Mouse (Mus musculus) embryonic facial prominence, embryonic 12.5 days (tissue): Measurements from ENCODE around the gene Adarb1. TPM values are rescaled to one million over a fixed set of nuclear protein-coding genes. Genes with fewer than 3 reads are reported as not detected.

Experiments
- ATAC-seq: fragments of 200-750 bp; cut with Nextera tagmentation; 2 replicates; pipeline ENCODE4 v1.8.0; 2017; ENCODE audit not compliant: insufficient number of reproducible peaks, insufficient read depth, low FRiP score, low TSS enrichment
- H3K27ac ChIP-seq: fragments of 300-500 bp; sonication (generic); 2 replicates; pipeline ENCODE4 v1.5.1; 2016; ENCODE audit warnings: mild to moderate bottlenecking
- H3K27me3 ChIP-seq: fragments of 300-500 bp; sonication (generic); 2 replicates; pipeline ENCODE4 v1.6.1; 2016; ENCODE audit warnings: mild to moderate bottlenecking, moderate library complexity
- H3K36me3 ChIP-seq: fragments of 300-500 bp; sonication (generic); 2 replicates; pipeline ENCODE4 v1.6.1; 2016; ENCODE audit warnings: mild to moderate bottlenecking
- H3K4me1 ChIP-seq: fragments of 300-500 bp; sonication (generic); 2 replicates; pipeline ENCODE4 v1.6.1; 2016
- H3K4me2 ChIP-seq: fragments of 300-500 bp; sonication (generic); replicated peaks from 2 replicates; pipeline ENCODE4 v1.6.1; 2016; ENCODE audit warnings: mild to moderate bottlenecking, moderate library complexity
- H3K4me3 ChIP-seq: fragments of 300-500 bp; sonication (generic); 2 replicates; pipeline ENCODE4 v1.5.1; 2016; ENCODE audit warnings: mild to moderate bottlenecking
- H3K9ac ChIP-seq: fragments of 300-500 bp; sonication (generic); 2 replicates; pipeline ENCODE4 v1.6.1; 2016; ENCODE audit warnings: mild to moderate bottlenecking, moderate library complexity
- H3K9me3 ChIP-seq: fragments of 300-500 bp; sonication (generic); 2 replicates; pipeline ENCODE4 v1.6.1; 2016; ENCODE audit warnings: mild to moderate bottlenecking, moderate library complexity
- WGBS: fragments of 180-500 bp; shearing (Covaris S2); methylation state at CpG from one replicate; pipeline ENCODE4 v1.1.7; 2016; 5-methylcytosine and 5-hydroxymethylcytosine counted together
- polyA plus RNA-seq: library from polyadenylated mRNA; unstranded; fragments of >200 nt; fragmentation: Nextera tagmentation; extraction: Ambion mirVana; gene quantifications from 2 replicates; pipeline ENCODE4 v1.2.1, GENCODE M21; 2016

The Adarb1 gene
- polyA plus RNA-seq, 1 experiment from 2014 or later: 6.6 TPM

DNA sequence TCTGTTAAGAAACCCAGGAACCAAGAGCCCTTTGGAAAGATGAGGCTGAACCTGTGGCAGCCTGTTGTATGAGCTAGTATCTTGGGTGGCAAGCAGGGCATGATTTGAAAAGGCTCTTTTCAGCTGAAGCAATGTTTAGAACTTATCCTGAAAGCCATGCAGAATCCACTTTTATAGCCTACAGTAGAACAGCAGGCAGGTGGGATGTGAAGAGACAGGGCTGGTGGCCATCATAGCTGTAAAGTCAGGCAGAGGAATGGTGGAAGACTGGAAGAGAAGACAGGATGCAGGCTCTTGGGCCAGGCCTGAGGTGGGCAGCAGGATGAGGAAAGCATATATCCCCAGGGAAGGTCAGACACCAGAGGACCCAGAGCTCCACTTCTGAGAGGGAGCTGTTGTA is 76.4 kb downstream of the Adarb1 start:
- Histone ChIP-seq H3K27ac (no peak overlapping the region), H3K9ac (no peak overlapping the region), H3K27me3 (0 out of 2 replicates have a peak, but pooled peaks cover 2% of the 10 kb centered on the region), H3K4me3 (no peak overlapping the region), H3K4me1 (0 out of 2 replicates have a peak, but pooled peaks cover 5% of the 10 kb centered on the region), H3K36me3 (no peaks in the 10 kb centered on the region), H3K4me2 (no peak overlapping the region), H3K9me3 (no peaks in the 10 kb centered on the region)
- no peak for ATAC-seq

DNA sequence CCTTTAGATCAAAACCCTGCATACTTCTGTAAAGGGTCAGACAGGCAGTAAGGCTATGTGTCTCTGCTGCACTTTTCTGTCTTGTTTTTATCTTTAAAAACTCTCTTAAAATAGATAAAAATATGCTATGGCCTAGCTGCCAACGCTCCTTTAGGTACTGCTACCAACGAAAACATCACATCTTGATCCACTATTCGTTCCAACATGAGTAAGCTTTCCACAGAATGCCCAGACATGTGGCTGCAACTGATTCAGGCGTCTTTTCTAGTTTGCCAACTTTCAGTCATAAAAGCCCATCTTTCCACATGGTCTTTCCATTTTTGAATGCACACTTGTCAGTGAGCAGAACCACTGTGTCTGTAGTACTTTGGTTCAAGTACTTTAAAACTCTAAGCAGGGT is 77.0 kb downstream of the Adarb1 start:
- Histone ChIP-seq H3K4me2 (no peak overlapping the region), H3K27ac (no peak overlapping the region), H3K9me3 (no peaks in the 10 kb centered on the region), H3K4me1 (0 out of 2 replicates have a peak, but pooled peaks cover 5% of the 10 kb centered on the region), H3K4me3 (no peak overlapping the region), H3K9ac (no peak overlapping the region), H3K27me3 (0 out of 2 replicates have a peak, but pooled peaks cover 2% of the 10 kb centered on the region), H3K36me3 (no peaks in the 10 kb centered on the region)
- ATAC-seq: no peak
- WGBS: 85% methylated on average over 4 of the region's 4 CpGs

DNA sequence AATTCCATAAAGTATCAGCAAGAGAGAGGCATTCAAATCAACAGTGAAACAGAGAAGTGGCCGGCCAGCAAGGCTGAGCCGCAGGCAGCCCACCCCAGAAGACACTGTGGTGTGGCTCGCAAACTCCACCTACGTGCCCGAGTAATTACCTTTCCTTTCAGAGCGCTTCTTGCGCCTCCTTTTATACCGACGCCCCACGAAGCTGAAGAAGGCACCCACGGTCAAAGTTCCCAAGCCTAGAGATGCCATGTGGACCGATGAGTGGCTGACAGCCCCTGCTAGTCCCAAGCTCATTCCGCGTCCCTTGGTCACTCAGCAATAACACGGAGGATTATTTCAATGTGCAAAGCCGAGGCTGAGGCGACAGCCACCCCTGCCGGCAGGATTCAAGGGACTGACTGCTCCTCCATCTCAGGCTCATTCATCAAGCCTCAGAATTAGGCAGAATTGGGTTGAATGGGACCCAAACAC is 78.2 kb downstream of the Adarb1 start:
- no peaks in the 10 kb centered on the region for H3K9me3 ChIP-seq
- peak overlapping the region; percentile 24; the same call in 1 of the 2 replicates for H3K9ac ChIP-seq
- H3K4me1 ChIP-seq: 0 out of 2 replicates have a peak, but pooled peaks cover 9% of the 10 kb centered on the region
- H3K4me3 ChIP-seq: peak overlapping the region; percentile 37
- ATAC-seq: no peak
- no peak overlapping the region for H3K27ac ChIP-seq
- 11% methylated on average over 18 of the region's 18 CpGs for whole genome bisulfite sequencing
- peak overlapping the region; percentile 70 for H3K4me2 ChIP-seq
- H3K36me3 ChIP-seq: no peaks in the 10 kb centered on the region
- H3K27me3 ChIP-seq: 0 out of 2 replicates have a peak, but pooled peaks cover 2% of the 10 kb centered on the region

DNA sequence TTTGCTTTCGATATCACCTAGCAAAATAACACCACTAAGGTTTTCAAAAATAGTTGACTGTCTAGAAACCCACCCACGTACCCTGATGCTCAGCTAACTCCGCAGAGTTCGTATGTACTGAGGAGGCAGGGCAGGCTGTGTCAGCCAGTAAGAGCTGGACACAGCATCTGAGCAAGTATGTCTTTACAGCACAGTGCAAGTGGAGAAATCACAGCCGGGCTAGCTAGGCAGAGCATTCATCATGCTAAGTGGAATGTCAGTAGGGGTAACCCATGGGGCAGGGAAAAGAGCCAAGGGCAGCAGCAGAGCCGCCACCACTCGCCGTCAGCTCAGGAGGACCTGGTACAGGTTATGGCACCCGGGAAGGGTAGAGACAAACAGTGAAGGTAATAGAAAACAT is 84.6 kb downstream of the Adarb1 start:
- Histone ChIP-seq H3K9ac (no peak overlapping the region), H3K27me3 (0 out of 2 replicates have a peak, but pooled peaks cover under 1% of the 10 kb centered on the region), H3K27ac (no peak overlapping the region), H3K4me1 (0 out of 2 replicates have a peak, but pooled peaks cover 6% of the 10 kb centered on the region), H3K9me3 (no peaks in the 10 kb centered on the region), H3K4me2 (no peak overlapping the region), H3K4me3 (no peak overlapping the region), H3K36me3 (no peaks in the 10 kb centered on the region)
- ATAC-seq: no peak
- 74% methylated on average over 9 of the region's 9 CpGs for WGBS

DNA sequence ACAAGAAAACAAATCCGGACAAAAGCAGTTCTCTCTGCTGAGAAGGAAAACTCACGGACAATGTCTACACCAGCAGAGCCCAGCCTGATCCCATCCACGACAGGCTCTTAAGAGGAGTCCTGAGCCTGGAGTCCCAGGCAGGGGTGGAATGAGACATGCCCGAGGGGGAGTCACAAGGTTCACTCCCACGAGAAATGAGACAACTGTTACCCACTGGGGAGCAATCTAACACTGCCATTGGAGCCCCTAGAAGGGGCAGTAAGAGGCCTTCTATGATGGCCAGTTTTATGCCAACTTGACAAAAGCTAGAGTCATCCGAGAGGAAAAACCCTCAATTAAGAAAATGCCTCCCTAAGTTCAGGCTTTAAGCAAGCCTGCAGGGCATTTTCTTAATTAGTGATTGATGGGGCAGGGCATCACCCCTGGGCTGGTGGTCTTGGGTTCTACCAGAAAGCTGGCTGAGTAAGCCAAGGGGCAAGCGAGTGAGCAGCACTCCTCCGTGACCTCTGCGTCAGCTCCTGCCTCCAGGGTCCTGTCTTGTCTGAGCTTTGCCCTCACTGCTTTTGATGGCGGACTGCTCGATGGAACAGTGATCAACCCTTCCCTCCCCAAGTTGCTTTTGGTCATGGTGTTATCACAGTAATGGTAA is 88.5 kb downstream of the Adarb1 start:
- 59% methylated on average over 11 of the region's 11 CpGs for WGBS
- no peaks in the 10 kb centered on the region for H3K36me3 ChIP-seq
- no peak overlapping the region for H3K4me2 ChIP-seq
- no peaks in the 10 kb centered on the region for H3K27me3 ChIP-seq
- no peaks in the 10 kb centered on the region for H3K4me1 ChIP-seq
- no peak for ATAC-seq
- H3K4me3 ChIP-seq: no peak overlapping the region
- H3K27ac ChIP-seq: no peak overlapping the region
- no peak overlapping the region for H3K9ac ChIP-seq
- no peaks in the 10 kb centered on the region for H3K9me3 ChIP-seq

DNA sequence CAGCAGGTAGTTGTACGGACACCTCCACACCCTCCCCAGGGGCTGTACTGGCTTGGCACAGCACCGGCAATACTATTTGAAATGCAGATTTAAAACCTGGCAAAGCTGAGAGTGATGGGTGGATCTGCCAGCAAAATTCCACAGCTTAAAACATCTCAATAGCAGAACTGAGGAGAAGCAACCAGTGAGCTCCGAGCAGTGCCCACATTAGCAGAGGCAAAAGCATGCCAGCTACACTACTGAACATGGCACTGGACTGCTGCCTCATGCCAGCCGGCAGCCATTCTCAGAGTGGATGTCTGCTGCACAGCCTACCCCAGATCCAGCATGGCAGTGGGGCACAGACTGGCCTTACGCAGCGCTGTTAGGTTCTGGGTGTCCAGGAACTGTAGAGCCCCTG is 93.4 kb downstream of the Adarb1 start:
- WGBS: 89% methylated on average over 6 of the region's 6 CpGs
- H3K27ac ChIP-seq: no peak overlapping the region
- no peak overlapping the region for H3K9ac ChIP-seq
- ATAC-seq: no peak
- H3K4me3 ChIP-seq: no peak overlapping the region
- H3K4me2 ChIP-seq: no peak overlapping the region
- H3K27me3 ChIP-seq: no peaks in the 10 kb centered on the region
- no peaks in the 10 kb centered on the region for H3K4me1 ChIP-seq
- H3K36me3 ChIP-seq: no peaks in the 10 kb centered on the region
- H3K9me3 ChIP-seq: no peaks in the 10 kb centered on the region

DNA sequence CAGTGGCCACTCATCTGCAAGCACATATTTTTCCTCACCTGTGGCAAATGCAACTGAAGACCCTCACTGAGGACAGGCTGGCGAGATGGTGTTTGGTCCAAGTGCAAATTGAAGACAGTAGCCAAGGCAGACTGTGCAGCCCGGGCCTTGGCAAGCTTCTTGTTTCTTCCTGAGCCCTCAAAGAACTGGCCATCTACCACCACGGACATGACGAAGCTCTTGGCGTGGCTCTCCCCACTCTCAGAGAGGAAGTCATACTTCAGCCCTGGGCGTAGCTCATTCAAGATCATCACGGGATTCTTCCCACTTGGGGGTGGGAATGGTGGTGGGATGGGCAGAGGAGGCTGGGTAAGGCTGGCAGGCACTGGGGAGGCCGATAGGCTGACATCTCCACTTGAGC is 96.5 kb downstream of the Adarb1 start:
- no peaks in the 10 kb centered on the region for H3K9me3 ChIP-seq
- ATAC-seq: no peak
- no peaks in the 10 kb centered on the region for H3K27me3 ChIP-seq
- 89% methylated on average over 8 of the region's 8 CpGs for WGBS
- no peak overlapping the region for H3K27ac ChIP-seq
- H3K36me3 ChIP-seq: no peaks in the 10 kb centered on the region
- H3K4me3 ChIP-seq: no peak overlapping the region
- H3K4me2 ChIP-seq: no peak overlapping the region
- no peaks in the 10 kb centered on the region for H3K4me1 ChIP-seq
- H3K9ac ChIP-seq: no peak overlapping the region

DNA sequence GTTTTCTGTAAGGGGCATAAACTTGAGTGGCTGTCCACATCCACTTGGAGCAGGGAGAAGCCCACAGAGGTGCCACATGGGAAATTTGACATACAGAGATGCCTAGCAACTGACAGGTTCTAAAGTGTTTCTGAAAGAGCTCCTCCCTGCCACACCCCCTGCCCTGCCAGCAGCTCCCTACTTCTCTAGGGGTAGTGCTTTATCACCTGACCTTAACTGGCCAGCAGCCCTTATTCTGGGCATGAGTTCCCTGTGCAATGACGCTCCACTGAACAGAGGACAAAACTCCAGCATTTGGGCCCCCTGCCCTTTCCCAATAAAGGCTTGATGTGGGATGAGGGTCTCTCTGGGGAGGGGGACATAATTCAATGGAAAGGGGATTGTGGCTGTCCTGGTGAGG is 97.1 kb downstream of the Adarb1 start:
- H3K4me3 ChIP-seq: no peak overlapping the region
- 87% methylated on average over 1 of the region's 1 CpGs for WGBS
- H3K27me3 ChIP-seq: no peaks in the 10 kb centered on the region
- no peaks in the 10 kb centered on the region for H3K9me3 ChIP-seq
- H3K4me2 ChIP-seq: no peak overlapping the region
- no peak overlapping the region for H3K9ac ChIP-seq
- no peak overlapping the region for H3K27ac ChIP-seq
- ATAC-seq: no peak
- H3K4me1 ChIP-seq: no peaks in the 10 kb centered on the region
- H3K36me3 ChIP-seq: no peaks in the 10 kb centered on the region

DNA sequence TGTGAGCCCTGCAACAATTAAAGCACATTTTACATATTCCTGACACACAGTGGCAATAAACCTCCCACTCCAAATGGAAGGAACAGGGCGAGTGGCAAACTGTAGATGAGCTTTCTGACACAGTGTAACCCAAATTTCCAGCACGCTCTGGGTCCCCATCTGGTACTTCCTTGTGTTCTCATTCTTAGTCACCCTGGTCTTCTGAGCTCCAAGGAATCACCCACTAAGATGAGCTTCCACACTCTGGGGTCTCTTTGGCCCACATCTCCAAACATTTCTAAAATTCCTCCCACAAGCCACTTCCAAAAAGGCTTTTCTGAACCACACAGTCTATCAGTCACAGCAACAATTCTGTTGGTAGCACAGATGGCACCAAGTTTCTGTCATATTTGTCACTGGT is 102.4 kb downstream of the Adarb1 start:
- no peaks in the 10 kb centered on the region for H3K9me3 ChIP-seq
- H3K4me1 ChIP-seq: 0 out of 2 replicates have a peak, but pooled peaks cover 1% of the 10 kb centered on the region
- H3K27ac ChIP-seq: no peak overlapping the region
- no peak overlapping the region for H3K9ac ChIP-seq
- ATAC-seq: no peak
- H3K4me3 ChIP-seq: no peak overlapping the region
- H3K27me3 ChIP-seq: no peaks in the 10 kb centered on the region
- no peaks in the 10 kb centered on the region for H3K36me3 ChIP-seq
- 91% methylated on average over 2 of the region's 2 CpGs for WGBS
- no peak overlapping the region for H3K4me2 ChIP-seq

DNA sequence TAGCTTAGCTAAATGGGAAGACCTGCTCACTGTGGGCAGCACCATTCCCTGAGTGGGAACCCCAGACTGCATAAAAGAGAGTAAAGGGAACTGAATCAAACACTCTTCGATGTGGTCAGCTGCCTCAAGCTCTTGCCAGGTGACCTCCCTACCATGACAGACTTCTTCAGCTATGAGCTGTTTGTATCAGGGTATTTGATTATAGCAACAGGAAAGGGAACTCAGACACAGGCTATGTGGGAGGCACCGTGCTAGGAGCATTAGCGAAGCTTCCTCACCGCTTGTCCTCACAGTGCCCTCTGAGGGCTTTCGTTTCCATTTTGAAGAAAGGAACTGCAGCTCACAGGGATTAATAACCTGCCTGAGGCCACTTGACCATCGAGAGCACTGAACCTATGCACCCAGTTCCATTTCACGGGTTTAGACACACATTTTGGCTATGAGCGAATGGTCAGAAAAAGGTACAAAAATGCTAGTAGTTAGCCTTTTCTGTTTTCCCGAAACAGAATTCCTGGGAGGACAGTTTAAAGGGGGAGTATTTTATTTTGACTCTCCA is 103.3 kb downstream of the Adarb1 start:
- Histone ChIP-seq H3K27ac (no peak overlapping the region), H3K27me3 (no peaks in the 10 kb centered on the region), H3K36me3 (no peaks in the 10 kb centered on the region), H3K4me2 (no peak overlapping the region), H3K9me3 (no peaks in the 10 kb centered on the region), H3K4me3 (no peak overlapping the region), H3K9ac (no peak overlapping the region), H3K4me1 (0 out of 2 replicates have a peak, but pooled peaks cover 5% of the 10 kb centered on the region)
- ATAC-seq: no peak
- 79% methylated on average over 9 of the region's 9 CpGs for WGBS

DNA sequence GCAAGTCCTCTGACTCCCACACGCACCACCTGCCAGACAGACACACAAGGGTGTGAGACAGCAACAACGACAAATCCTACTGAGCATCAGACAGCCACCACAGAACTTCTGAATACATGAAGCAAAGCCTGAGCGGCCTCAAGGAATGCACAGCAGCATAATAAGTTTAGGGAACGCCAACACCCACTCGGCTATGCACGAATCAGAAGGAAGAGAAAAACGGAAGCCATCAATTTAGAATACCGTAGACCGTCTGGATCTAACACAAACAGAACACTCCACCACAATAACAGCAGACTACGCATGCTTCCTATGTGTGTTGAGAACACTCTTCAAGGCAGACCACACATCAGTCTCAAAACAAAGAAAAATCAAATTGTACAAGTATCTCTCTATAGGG is 109.1 kb downstream of the Adarb1 start:
- H3K4me3 ChIP-seq: no peak overlapping the region
- H3K27me3 ChIP-seq: no peaks in the 10 kb centered on the region
- WGBS: 75% methylated on average over 10 of the region's 10 CpGs
- H3K36me3 ChIP-seq: no peaks in the 10 kb centered on the region
- no peaks in the 10 kb centered on the region for H3K9me3 ChIP-seq
- peaks cover 12% of the 10 kb centered on the region; the same call in 1 of the 2 replicates for H3K4me1 ChIP-seq
- H3K27ac ChIP-seq: no peak overlapping the region
- ATAC-seq: no peak
- no peak overlapping the region for H3K4me2 ChIP-seq
- no peak overlapping the region for H3K9ac ChIP-seq

DNA sequence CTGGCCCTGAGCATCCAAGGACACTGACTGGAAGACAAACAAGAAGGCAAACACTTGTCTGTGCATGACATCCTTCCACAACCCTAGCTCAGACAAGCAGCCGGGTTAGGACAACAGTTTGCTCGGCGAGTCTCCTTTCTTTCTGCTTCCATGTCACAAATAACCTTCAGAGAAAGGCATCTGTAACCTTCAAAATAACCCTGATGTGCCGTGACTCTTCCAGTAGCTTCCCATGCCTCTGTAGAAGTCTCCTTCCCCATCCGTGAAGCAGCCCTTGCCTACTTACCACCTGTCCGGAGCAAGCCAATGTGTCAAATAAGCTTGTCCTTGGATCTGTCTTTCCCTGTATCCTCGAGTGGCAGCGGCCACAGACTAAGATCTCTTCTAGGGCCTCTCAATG is 112.3 kb downstream of the Adarb1 start:
- H3K9me3 ChIP-seq: no peaks in the 10 kb centered on the region
- H3K36me3 ChIP-seq: 0 out of 2 replicates have a peak, but pooled peaks cover 3% of the 10 kb centered on the region
- ATAC-seq: no peak
- no peak overlapping the region for H3K4me3 ChIP-seq
- H3K9ac ChIP-seq: no peak overlapping the region
- H3K27me3 ChIP-seq: no peaks in the 10 kb centered on the region
- peaks cover 12% of the 10 kb centered on the region; the same call in 1 of the 2 replicates for H3K4me1 ChIP-seq
- H3K27ac ChIP-seq: no peak overlapping the region
- 86% methylated on average over 8 of the region's 8 CpGs for WGBS
- H3K4me2 ChIP-seq: no peak overlapping the region
